Mouse (Mus musculus) embryonic facial prominence, embryonic 12.5 days (tissue): ENCODE data around the gene Capzb. TPM values are rescaled to one million over a fixed set of nuclear protein-coding genes. Genes with fewer than 3 reads are reported as not detected.

Experiments used
- ATAC-seq: fragments of 200-750 bp; cut with Nextera tagmentation; 2 replicates; pipeline ENCODE4 v1.8.0; 2017; ENCODE audit not compliant: insufficient number of reproducible peaks, insufficient read depth, low FRiP score, low TSS enrichment
- H3K27ac ChIP-seq: fragments of 300-500 bp; sonication (generic); 2 replicates; pipeline ENCODE4 v1.5.1; 2016; ENCODE audit warnings: mild to moderate bottlenecking
- H3K27me3 ChIP-seq: fragments of 300-500 bp; sonication (generic); 2 replicates; pipeline ENCODE4 v1.6.1; 2016; ENCODE audit warnings: mild to moderate bottlenecking, moderate library complexity
- H3K36me3 ChIP-seq: fragments of 300-500 bp; sonication (generic); 2 replicates; pipeline ENCODE4 v1.6.1; 2016; ENCODE audit warnings: mild to moderate bottlenecking
- H3K4me1 ChIP-seq: fragments of 300-500 bp; sonication (generic); 2 replicates; pipeline ENCODE4 v1.6.1; 2016
- H3K4me2 ChIP-seq: fragments of 300-500 bp; sonication (generic); replicated peaks from 2 replicates; pipeline ENCODE4 v1.6.1; 2016; ENCODE audit warnings: mild to moderate bottlenecking, moderate library complexity
- H3K4me3 ChIP-seq: fragments of 300-500 bp; sonication (generic); 2 replicates; pipeline ENCODE4 v1.5.1; 2016; ENCODE audit warnings: mild to moderate bottlenecking
- H3K9ac ChIP-seq: fragments of 300-500 bp; sonication (generic); 2 replicates; pipeline ENCODE4 v1.6.1; 2016; ENCODE audit warnings: mild to moderate bottlenecking, moderate library complexity
- H3K9me3 ChIP-seq: fragments of 300-500 bp; sonication (generic); 2 replicates; pipeline ENCODE4 v1.6.1; 2016; ENCODE audit warnings: mild to moderate bottlenecking, moderate library complexity
- WGBS: fragments of 180-500 bp; shearing (Covaris S2); methylation state at CpG from one replicate; pipeline ENCODE4 v1.1.7; 2016; 5-methylcytosine and 5-hydroxymethylcytosine counted together
- polyA plus RNA-seq: library from polyadenylated mRNA; unstranded; fragments of >200 nt; fragmentation: Nextera tagmentation; extraction: Ambion mirVana; gene quantifications from 2 replicates; pipeline ENCODE4 v1.2.1, GENCODE M21; 2016

The Capzb gene
- polyA plus RNA-seq, 1 experiment from 2014 or later: 415 TPM

DNA sequence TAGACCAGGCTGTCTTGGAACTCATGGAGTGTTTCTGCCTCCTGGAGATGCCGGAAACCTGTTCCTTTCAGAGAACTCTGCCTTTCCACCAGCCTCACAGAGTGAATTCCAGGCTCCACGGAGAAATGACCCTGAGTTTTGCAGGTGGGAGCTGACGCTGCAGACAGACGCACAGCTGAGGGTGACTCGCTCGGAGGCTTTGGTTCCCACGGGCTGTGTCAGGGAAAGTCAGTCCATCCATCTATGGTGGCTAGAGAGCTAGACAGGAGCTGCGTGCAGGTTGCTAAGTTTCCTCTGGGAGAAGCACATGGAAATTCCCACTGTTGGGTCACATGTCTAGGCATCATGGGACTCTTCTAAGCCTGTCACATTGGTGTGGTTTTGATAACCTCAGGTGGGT is 38.5 kb downstream of the Capzb start:
- H3K4me1 ChIP-seq: peaks cover 57% of the 10 kb centered on the region
- ATAC-seq: no peak
- no peak overlapping the region for H3K9ac ChIP-seq
- no peak overlapping the region for H3K4me3 ChIP-seq
- no peaks in the 10 kb centered on the region for H3K27me3 ChIP-seq
- 0 out of 2 replicates have a peak, but pooled peaks cover 5% of the 10 kb centered on the region for H3K36me3 ChIP-seq
- 72% methylated on average over 8 of the region's 8 CpGs for WGBS
- H3K27ac ChIP-seq: no peak overlapping the region; the same call in 1 of the 2 replicates
- H3K4me2 ChIP-seq: no peak overlapping the region
- H3K9me3 ChIP-seq: no peaks in the 10 kb centered on the region

DNA sequence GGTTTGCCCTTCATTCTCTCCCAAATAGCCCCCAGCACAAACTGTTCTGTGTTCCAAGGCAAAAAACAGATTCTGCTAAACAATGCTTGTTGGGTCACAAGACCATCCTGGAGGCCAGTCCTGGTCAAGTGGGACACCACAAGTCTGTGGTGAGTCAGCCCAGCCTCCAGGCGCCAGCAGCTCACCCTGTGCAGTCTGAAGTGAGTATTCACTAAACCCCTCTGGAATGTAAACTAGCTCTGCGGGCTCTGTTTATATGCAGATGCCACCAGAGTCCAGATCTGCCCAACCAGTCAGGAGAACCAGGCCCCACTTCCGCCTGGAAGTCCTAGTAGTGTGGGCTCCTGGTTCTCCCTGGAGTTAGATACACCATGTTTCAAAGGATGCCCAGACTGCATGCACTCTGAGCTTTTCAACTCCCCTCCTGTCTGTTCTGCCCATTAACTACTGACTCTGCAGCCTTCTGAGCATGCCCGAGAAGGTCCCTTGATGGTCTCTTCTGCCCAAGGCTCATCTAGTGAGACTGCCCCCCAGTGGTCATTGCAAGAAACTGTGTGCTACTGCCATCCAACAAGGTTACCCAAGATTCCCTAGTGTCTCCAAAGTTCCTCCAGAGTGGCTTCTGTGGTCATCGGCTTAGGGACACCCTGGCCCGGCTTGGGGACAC is 39.9 kb downstream of the Capzb start:
- Histone ChIP-seq H3K9me3 (no peaks in the 10 kb centered on the region), H3K27me3 (no peaks in the 10 kb centered on the region), H3K9ac (no peak overlapping the region), H3K36me3 (0 out of 2 replicates have a peak, but pooled peaks cover 5% of the 10 kb centered on the region), H3K4me3 (no peak overlapping the region), H3K4me2 (no peak overlapping the region), H3K4me1 (peaks cover 53% of the 10 kb centered on the region), H3K27ac (0 out of 2 replicates have a peak overlapping the region, but pooled peaks have one; percentile 51)
- ATAC-seq: no peak
- 52% methylated on average over 6 of the region's 6 CpGs for WGBS

DNA sequence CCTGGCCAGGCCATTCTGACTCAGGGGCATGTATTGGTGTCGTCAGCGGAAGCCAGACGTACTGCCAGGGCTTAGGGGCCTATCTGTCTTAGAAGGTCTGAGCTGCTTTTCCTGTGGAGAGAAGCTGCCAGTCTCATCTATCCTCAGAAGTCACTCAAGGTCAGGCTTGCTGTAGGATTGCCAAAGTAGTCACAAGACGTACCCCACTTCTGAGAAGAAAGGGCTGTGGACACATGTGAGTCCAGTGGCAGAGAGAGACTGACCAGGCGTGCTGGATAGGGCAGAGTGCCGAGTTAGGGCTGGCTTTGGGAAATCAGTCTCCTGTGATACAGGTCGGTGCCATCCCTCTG is 40.4 kb downstream of the Capzb start:
- Histone ChIP-seq H3K9me3 (no peaks in the 10 kb centered on the region), H3K4me2 (no peak overlapping the region), H3K4me1 (peaks cover 57% of the 10 kb centered on the region), H3K4me3 (no peak overlapping the region), H3K27me3 (no peaks in the 10 kb centered on the region), H3K27ac (no peak overlapping the region), H3K9ac (no peak overlapping the region), H3K36me3 (0 out of 2 replicates have a peak, but pooled peaks cover 5% of the 10 kb centered on the region)
- no peak for ATAC-seq
- 85% methylated on average over 7 of the region's 7 CpGs for WGBS

DNA sequence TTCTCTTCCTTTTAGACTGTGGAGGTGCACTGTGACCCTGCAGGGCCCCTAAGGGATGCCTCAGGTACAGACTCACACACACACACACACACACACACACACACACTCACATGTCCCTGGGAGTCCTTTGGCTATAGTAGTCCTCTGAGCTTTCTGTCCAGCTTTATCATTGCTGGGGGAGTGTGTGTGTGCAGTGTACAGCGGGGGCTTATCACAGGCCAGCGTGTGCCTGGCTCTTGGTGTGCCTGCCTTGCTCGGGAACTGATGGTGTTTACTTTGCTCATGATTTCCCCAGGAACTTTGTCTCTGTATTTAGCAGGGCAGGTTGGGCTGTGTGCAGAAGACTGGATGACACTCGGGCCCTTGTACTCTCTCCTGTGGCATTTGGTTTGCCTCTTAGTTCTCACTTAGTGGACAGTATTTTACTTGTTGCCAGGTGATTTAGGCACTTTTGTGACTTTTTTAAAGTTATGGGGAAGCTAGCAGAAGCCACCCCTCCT is 41.1 kb downstream of the Capzb start:
- 77% methylated on average over 4 of the region's 4 CpGs for WGBS
- Histone ChIP-seq H3K27ac (no peak overlapping the region), H3K36me3 (0 out of 2 replicates have a peak, but pooled peaks cover 5% of the 10 kb centered on the region), H3K4me1 (peaks cover 60% of the 10 kb centered on the region), H3K4me3 (no peak overlapping the region), H3K9ac (no peak overlapping the region), H3K4me2 (no peak overlapping the region), H3K9me3 (no peaks in the 10 kb centered on the region), H3K27me3 (no peaks in the 10 kb centered on the region)
- ATAC-seq: no peak

DNA sequence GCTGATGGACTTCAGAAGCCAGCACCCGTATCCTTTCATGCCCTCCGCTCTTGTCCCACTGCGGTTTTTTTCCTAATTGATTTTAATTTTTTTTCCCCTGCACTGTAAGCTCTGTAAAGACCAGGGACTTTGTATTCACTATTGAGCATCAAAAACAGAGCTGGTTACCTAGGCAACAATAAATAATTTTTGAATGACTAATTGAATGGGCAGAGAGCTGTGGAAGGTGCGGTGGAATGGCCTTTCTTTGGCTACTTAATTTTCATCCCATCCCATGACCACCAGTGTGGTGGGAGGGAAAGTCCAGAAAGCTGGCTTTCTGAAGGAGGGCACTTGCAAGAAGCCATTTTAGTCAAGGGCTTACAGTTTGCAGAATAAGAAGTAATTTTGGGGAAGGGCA is 41.6 kb downstream of the Capzb start:
- no peaks in the 10 kb centered on the region for H3K9me3 ChIP-seq
- no peak overlapping the region for H3K27ac ChIP-seq
- H3K4me2 ChIP-seq: no peak overlapping the region
- H3K4me3 ChIP-seq: no peak overlapping the region
- H3K27me3 ChIP-seq: no peaks in the 10 kb centered on the region
- 0 out of 2 replicates have a peak, but pooled peaks cover 5% of the 10 kb centered on the region for H3K36me3 ChIP-seq
- no peak for ATAC-seq
- peaks cover 60% of the 10 kb centered on the region for H3K4me1 ChIP-seq
- 92% methylated on average over 4 of the region's 4 CpGs for WGBS
- no peak overlapping the region for H3K9ac ChIP-seq

DNA sequence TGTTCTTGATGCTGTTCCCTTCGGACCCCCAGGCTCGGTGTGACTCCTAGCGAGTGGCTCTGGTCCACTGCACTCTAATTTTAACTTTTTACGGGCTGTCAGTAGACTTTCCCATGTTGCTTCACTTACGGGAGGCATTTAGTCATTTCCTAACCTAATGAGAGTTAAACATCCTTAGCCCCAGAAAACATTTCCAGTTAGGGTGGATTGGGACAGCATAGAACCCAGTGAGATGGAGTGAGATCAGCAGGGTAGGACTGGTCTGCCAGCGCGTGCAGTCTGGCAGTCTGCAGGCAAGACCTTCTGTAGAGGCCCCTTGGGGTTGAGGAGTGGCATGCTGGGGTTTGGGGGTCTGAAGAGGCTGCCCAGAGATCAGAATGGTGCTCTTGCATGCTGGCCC is 42.9 kb downstream of the Capzb start:
- no peak overlapping the region for H3K4me3 ChIP-seq
- H3K4me2 ChIP-seq: no peak overlapping the region
- WGBS: 82% methylated on average over 7 of the region's 7 CpGs
- no peak overlapping the region for H3K9ac ChIP-seq
- no peaks in the 10 kb centered on the region for H3K9me3 ChIP-seq
- H3K27ac ChIP-seq: no peak overlapping the region
- no peaks in the 10 kb centered on the region for H3K27me3 ChIP-seq
- H3K4me1 ChIP-seq: peaks cover 52% of the 10 kb centered on the region
- no peak for ATAC-seq
- peaks cover 17% of the 10 kb centered on the region for H3K36me3 ChIP-seq

DNA sequence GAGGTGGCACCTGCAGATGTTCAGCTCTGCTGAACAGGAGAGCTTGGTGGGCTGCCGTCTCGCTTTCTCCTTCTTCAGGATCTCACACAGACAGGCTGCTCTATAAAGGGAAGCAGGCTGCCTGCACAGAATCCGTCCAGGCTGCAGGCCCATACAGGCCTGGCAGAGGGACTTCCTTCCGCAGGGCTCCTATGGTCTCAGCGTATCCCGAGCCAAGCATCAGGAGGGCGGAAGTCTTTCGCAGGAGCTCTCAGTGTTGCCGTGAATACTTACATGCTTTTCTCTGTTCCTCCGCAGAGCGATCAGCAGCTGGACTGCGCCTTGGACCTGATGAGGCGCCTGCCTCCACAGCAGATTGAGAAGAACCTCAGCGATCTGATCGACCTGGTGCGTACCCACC is 45.9 kb downstream of the Capzb start:
- H3K4me3 ChIP-seq: no peak overlapping the region
- H3K9me3 ChIP-seq: no peaks in the 10 kb centered on the region
- H3K36me3 ChIP-seq: peaks cover 29% of the 10 kb centered on the region
- no peaks in the 10 kb centered on the region for H3K27me3 ChIP-seq
- H3K9ac ChIP-seq: no peak overlapping the region
- no peak overlapping the region for H3K4me2 ChIP-seq
- peak overlapping the region; percentile 54; the same call in 1 of the 2 replicates for H3K27ac ChIP-seq
- WGBS: 69% methylated on average over 16 of the region's 16 CpGs
- H3K4me1 ChIP-seq: peaks cover 53% of the 10 kb centered on the region
- no peak for ATAC-seq

DNA sequence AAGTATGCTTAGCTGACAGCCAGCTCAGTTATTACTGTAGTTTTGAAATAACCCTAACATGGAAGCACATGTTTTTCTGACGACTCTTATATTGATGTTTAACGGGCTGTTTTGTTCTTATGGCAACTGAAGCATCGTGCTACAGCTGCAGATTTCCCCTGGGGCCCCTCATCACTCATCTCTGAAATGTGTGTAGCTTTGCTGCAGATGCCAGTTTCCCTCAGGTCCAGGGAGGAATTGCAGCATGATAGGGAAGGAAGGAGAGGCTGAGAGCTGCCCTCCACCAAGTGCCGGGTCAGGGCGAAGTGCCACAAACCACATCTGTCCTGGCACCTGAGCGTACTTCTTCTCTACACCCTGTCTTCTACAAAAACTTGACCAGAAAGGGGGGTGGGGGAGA is 47.6 kb downstream of the Capzb start:
- Histone ChIP-seq H3K4me2 (no peak overlapping the region), H3K9me3 (no peaks in the 10 kb centered on the region), H3K27ac (0 out of 2 replicates have a peak overlapping the region, but pooled peaks have one; percentile 5), H3K4me3 (no peak overlapping the region), H3K9ac (no peak overlapping the region), H3K36me3 (peaks cover 33% of the 10 kb centered on the region), H3K27me3 (no peaks in the 10 kb centered on the region), H3K4me1 (peaks cover 64% of the 10 kb centered on the region)
- ATAC-seq: no peak
- WGBS: 77% methylated on average over 6 of the region's 6 CpGs

DNA sequence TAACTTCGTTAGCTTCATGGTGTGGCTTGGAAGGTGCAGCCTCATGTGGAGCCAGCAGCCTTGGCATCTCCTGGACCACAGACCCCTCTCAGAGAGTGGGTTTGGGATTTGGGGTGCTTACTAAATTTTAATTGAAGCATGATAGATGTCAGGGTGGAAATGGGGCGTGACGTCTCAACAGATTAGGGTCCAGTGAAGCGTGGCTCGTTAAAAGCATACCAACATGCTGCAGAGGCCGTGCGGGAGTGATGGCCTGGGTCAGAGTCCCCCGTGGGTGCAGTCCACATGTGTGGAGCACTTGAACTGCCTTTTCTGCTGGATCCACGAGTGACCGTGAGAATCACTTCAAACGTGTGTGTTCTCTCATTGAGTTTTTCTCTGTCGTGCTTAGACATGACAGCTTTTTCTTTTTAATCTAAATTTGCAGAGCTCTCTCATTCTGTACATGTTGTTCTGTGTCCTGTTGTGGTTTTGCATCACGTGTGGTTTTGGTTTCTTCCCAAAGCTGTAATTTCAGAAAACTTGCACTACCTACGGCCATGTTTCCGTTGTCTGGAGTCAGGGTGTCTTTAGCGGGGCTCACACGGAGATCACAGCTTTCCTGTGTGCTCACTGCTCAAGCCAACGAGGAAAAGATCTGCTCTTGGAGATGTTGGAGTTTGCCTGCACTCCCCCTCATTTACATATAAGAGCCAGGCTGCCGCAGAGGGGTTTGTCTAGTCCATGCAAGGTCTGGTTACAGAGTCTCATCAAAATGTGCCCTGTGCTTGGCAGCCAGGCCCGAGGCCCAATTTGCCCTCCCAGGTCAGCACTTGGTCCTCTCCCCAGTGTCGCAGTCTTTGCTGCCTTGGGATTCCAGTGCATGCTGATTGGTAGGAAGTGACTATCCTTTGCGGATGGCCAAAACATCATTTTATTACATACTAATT is 49.2 kb downstream of the Capzb start:
- no peak overlapping the region for H3K9ac ChIP-seq
- H3K27me3 ChIP-seq: no peaks in the 10 kb centered on the region
- H3K4me3 ChIP-seq: no peak overlapping the region
- H3K9me3 ChIP-seq: no peaks in the 10 kb centered on the region
- H3K27ac ChIP-seq: peak overlapping the region; percentile 24; the same call in 1 of the 2 replicates
- ATAC-seq: no peak
- peaks cover 39% of the 10 kb centered on the region for H3K36me3 ChIP-seq
- H3K4me2 ChIP-seq: no peak overlapping the region
- peaks cover 80% of the 10 kb centered on the region for H3K4me1 ChIP-seq
- WGBS: 51% methylated on average over 22 of the region's 22 CpGs

DNA sequence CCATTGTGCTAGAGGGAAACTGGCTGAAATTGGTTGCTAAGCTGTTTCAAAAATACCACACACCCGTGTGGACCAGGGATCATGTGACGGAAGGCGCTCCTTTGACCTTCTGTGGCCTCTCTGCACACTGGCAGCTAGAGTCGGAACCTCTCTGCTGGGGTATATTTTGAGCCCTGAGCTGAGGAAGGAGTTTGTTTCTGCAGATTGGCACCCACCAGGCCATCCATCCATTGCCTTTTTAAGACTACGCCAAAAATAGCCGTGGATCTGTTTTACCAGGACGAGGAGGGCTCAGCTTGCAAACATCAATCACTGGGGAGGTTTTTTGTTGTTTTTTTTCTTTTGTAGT is 49.9 kb downstream of the Capzb start:
- H3K4me2 ChIP-seq: no peak overlapping the region
- ATAC-seq: no peak
- WGBS: 45% methylated on average over 7 of the region's 7 CpGs
- H3K27ac ChIP-seq: peak overlapping the region; percentile 24; the same call in 1 of the 2 replicates
- peaks cover 39% of the 10 kb centered on the region for H3K36me3 ChIP-seq
- no peaks in the 10 kb centered on the region for H3K9me3 ChIP-seq
- H3K4me1 ChIP-seq: peaks cover 87% of the 10 kb centered on the region
- H3K9ac ChIP-seq: no peak overlapping the region
- no peaks in the 10 kb centered on the region for H3K27me3 ChIP-seq
- no peak overlapping the region for H3K4me3 ChIP-seq

DNA sequence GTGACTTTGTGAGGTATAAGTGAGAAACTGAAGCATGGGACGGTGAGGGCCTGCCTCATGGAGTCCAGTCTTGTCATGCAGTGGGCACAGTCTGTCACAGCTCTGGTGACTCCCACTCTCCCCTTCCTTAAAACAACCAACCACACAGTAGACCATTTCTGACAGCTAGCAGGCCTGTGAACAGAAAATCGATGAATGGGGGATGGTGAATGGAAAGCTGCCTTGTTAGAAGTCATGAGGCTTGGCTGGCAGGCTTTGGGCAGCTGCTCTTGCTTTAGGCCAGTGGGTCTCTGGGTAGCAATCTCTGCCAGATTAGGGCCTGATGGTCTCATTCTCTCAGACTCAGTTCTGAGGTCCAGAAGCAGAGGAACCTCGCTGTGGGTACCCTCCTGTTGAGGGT is 51.5 kb downstream of the Capzb start:
- Histone ChIP-seq H3K9me3 (no peaks in the 10 kb centered on the region), H3K4me1 (peaks cover 88% of the 10 kb centered on the region), H3K9ac (no peak overlapping the region), H3K27me3 (no peaks in the 10 kb centered on the region), H3K27ac (0 out of 2 replicates have a peak overlapping the region, but pooled peaks have one; percentile 23), H3K36me3 (peaks cover 39% of the 10 kb centered on the region), H3K4me3 (no peak overlapping the region), H3K4me2 (no peak overlapping the region)
- ATAC-seq: no peak
- WGBS: 70% methylated on average over 3 of the region's 3 CpGs
